Mouse (Mus musculus): ENCODE measurements around the gene Bicral.
"Not testable (repeated sequence)": the region's sequence is repeated elsewhere in the genome, so short reads cannot be mapped to it uniquely, and the experiment has no call there.

Bicral gene

GRCm38 (mm10) chr17:46808376-46808775 is 49.9 kb downstream of the Bicral start:
- in situ Hi-C loops (cut with MboI; ENCODE audit: low sequenced_read_pairs), result no loop called here

- in situ Hi-C loops (cut with MboI; ENCODE audit: low sequenced_read_pairs), result no loop called here
Measured at GRCm38 (mm10) chr17:46801761-46802160, 56.5 kb downstream of the Bicral start.

DNA sequence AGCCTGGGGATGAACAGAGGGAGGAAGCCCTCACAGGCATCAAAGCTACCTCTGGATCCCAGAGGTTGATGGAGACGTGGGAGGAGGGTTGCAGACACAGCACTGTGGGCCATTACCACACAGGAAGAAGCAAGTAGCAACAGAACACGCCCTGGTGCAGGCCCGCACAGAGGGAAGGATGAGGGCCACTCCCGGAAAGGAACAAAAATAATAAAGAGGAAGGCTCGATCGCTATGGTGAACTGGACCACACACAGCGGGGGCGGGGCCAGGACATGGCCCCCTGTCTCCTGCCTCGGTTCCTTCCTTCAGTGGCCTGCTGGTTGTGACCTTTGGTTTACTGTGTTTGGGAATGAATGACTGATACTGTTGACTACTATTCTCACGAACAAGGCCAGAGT is 58.6 kb downstream of the Bicral start:
- in situ Hi-C loops (cut with MboI; ENCODE audit: low sequenced_read_pairs), result no loop called here

DNA sequence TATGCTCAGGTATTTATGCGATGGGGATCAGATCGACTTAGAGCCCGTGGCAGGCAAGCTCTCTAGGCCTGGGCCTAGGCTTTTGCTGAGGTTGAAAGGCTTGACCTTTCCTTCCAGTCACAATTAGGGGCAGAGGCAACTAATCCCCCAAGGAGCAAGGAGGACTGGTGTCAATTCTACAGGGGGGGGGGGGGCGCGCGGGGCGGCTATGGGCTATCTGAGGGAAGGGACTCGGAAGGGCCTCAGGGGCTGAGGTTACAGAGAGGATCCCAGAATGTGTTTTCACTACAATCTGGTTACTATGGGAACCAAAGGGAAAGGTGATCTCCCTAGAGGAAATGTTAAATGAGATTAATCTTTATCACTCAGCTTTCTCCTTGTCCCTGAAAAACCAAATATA is 60.9 kb downstream of the Bicral start:
- in situ Hi-C loops (cut with MboI; ENCODE audit: low sequenced_read_pairs), result no loop called here

DNA sequence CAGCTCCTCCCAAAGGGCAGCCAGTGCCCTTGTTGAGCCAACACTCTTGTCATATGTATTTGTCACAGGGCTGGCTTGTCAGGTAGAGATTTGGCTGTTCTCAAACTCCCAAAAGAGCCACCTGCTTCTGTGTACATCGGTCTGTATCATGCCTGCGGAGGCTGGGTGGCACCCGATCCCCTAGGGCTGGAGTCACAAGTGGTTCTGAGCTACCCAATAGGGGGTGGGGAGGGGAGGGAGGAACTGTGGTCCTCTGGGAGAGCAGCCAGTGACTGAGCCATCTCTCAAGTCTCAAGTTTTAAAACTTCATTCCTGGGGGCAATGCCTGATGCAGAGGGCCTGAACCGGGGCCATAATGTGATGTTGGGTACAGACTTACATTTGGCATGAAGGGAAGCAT is 61.5 kb downstream of the Bicral start:
- in situ Hi-C loops (cut with MboI; ENCODE audit: low sequenced_read_pairs), result no loop called here

- in situ Hi-C loops (cut with MboI; ENCODE audit: low sequenced_read_pairs), result no loop called here
Measured at GRCm38 (mm10) chr17:46792963-46793362, 65.3 kb downstream of the Bicral start.

GRCm38 (mm10) chr17:46787974-46788373 is 70.3 kb downstream of the Bicral start:
- in situ Hi-C loops (cut with MboI; ENCODE audit: low sequenced_read_pairs), result not testable (repeated sequence)

GRCm38 (mm10) chr17:46786952-46787351 is 71.3 kb downstream of the Bicral start:
- in situ Hi-C loops (cut with MboI; ENCODE audit: low sequenced_read_pairs), result no loop called here

- in situ Hi-C loops (cut with MboI; ENCODE audit: low sequenced_read_pairs), result no loop called here
Measured at GRCm38 (mm10) chr17:46783222-46783565, 75.1 kb downstream of the Bicral start.

DNA sequence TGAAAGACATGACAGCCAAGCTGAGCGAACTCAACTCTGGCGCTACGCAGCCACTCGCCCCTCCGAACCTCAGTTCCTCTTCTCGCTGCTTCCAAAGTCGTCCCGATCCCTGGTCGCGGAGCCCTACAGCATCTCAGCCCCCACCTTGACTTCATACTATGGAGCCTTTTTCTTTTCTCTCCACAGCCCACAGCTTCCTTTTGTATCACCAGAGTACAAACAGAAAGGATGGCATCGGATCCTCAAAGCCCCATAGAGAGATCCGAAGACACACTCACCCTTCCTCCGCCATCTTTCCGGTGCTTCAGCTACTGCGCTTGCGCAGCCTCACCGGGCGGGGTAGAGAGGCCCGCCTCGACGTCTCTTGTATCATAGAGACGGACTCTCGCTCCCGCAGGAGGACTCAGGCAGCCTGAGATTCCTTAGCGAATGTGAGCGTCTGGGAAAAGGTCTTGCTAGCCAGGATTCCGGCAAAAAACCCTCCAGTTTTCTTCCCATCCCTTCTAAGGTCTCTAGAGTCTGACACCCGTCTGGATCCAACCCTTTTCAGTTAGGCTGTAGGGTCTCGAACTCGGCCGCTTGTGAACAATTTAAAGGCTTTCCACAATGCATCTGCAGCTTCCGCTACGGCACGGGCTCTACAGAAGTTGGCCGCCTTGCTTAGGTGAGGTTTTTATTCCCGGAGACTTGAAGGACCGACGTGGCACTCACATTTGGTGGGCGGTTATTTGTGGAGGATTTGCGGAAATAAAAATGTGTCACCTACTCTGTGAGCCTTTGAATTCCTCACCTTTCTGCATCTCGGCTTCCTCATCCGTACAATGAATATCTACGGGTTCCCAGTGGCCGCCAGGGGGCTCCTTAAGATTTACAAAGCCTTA is 75.7 kb downstream of the Bicral start, which contains the start of gene Rpl7l1:
TSS of gene Rpl7l1 (minus strand) at position 332 of the 881 bp plus-strand sequence.
- in situ Hi-C loops (cut with MboI; ENCODE audit: low sequenced_read_pairs), result no loop called here

- in situ Hi-C loops (cut with MboI; ENCODE audit: low sequenced_read_pairs), result no loop called here
Measured at GRCm38 (mm10) chr17:46781876-46782275, 76.4 kb downstream of the Bicral start.

- in situ Hi-C loops (cut with MboI; ENCODE audit: low sequenced_read_pairs), result no loop called here
Measured at GRCm38 (mm10) chr17:46776087-46776486, 82.2 kb downstream of the Bicral start.

GRCm38 (mm10) chr17:46775070-46775469 is 83.2 kb downstream of the Bicral start:
- in situ Hi-C loops (cut with MboI; ENCODE audit: low sequenced_read_pairs), result no loop called here

DNA sequence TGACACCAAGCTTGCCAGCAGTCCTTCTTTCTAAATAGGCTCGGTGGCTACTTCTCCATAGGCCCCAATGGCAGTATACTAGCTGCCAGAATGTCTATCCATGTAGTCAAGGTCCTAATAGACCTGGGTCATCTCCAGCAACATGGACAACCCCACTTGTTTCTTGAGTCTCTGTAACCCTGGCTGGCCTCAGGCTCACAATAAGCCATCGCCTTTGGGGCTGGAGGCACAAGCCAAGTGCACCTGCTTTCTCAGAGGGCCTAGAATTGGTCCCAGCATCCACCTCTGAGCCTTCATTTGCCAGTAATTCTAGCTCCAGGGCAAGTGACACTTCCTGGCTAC is 84.2 kb downstream of the Bicral start:
- in situ Hi-C loops (cut with MboI; ENCODE audit: low sequenced_read_pairs), result no loop called here

GRCm38 (mm10) chr17:46773278-46774130 is 84.8 kb downstream of the Bicral start:
- in situ Hi-C loops (cut with MboI; ENCODE audit: low sequenced_read_pairs), result no loop called here

- in situ Hi-C loops (cut with MboI; ENCODE audit: low sequenced_read_pairs), result no loop called here
Measured at GRCm38 (mm10) chr17:46772404-46773277, 85.6 kb downstream of the Bicral start, which contains the start of gene 2310039H08Rik. TSS of gene 2310039H08Rik (plus strand) at chr17:46772635.

- in situ Hi-C loops (cut with MboI; ENCODE audit: low sequenced_read_pairs), result no loop called here
Measured at GRCm38 (mm10) chr17:46772038-46772403, 86.3 kb downstream of the Bicral start.

DNA sequence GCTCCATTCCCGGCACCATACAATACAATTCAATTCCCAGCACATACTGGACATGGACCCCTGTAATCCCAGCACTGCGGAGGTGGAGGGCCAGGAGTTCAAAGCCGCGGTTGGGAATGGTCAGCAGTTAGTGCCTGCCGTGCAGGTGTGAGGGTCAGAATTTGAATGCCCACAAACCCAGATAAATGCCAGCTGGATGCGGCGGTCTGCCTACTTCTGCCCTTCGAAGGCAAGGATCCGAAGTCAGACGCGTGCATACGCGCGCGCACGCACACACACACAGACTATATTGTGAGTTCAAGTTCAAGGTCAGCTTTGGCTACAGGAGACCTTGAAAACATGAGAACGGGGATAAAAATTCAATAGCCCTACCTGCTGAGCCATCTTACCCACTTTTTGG is 86.7 kb downstream of the Bicral start:
- in situ Hi-C loops (cut with MboI; ENCODE audit: low sequenced_read_pairs), result no loop called here

GRCm38 (mm10) chr17:46771025-46771424 is 87.3 kb downstream of the Bicral start:
- in situ Hi-C loops (cut with MboI; ENCODE audit: low sequenced_read_pairs), result no loop called here

GRCm38 (mm10) chr17:46770546-46770945 is 87.7 kb downstream of the Bicral start:
- in situ Hi-C loops (cut with MboI; ENCODE audit: low sequenced_read_pairs), result no loop called here

DNA sequence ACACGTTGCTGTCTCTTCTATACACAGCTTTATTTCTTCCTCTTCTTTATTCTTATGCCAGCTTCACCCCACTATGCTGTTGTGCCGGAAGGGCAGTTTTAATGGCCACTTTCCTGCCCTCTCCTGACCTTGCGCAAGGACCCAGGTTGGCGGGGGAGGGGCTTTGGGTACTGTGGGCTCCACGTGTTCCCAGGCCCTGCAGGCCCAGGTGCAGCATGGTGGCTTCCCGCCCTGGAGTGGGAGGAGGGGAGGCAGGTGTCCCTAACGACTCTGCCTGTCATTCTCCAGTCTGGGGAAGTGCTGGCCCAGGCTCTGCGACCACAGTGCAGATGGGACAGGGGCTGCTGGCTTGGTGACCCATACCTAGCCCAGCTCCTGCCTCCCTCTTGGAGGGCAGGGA is 90.4 kb downstream of the Bicral start:
- in situ Hi-C loops (cut with MboI; ENCODE audit: low sequenced_read_pairs), result no loop called here
